Mouse (Mus musculus) CH12.LX (cell line): ENCODE results near the gene Bspry. TPM values are rescaled to one million over a fixed set of nuclear protein-coding genes. Genes with fewer than 3 reads are reported as not detected.

Experiments
- DNase-seq: peaks from one replicate; pipeline ENCODE4 v3.0.0-alpha.2; 2013; ENCODE audit errors: extremely low read depth
- H3K27ac ChIP-seq: 2 replicates; pipeline ENCODE4 v1.5.1; 2012; ENCODE audit warnings: low read depth, mild to moderate bottlenecking, control low read depth, moderate library complexity; ENCODE audit not compliant: insufficient read depth
- H3K27me3 ChIP-seq: replicated peaks from 2 replicates; pipeline ENCODE3; 2012; ENCODE audit warnings: inconsistent platforms
- H3K36me3 ChIP-seq, 2 experiments: replicated peaks in 1 of 2; 2 replicates each; pipeline versions ENCODE3 to v1.6.1; 2012; ENCODE audit warnings: inconsistent platforms in 1 of 2, low read length in 1 of 2, mild to moderate bottlenecking in 1 of 2, mixed read lengths in 1 of 2, moderate library complexity in 1 of 2; ENCODE audit not compliant: control insufficient read depth in 1 of 2, insufficient read depth in 1 of 2
- H3K4me1 ChIP-seq, 2 experiments: 2 replicates each; pipeline ENCODE4 v1.6.1; 2012; ENCODE audit warnings: inconsistent platforms in 1 of 2, moderate library complexity in 1 of 2; ENCODE audit not compliant: insufficient read depth in 2 of 2, control insufficient read depth in 1 of 2
- H3K4me2 ChIP-seq: 2 replicates; pipeline ENCODE4 v1.6.1; 2012; ENCODE audit warnings: low read depth, mild to moderate bottlenecking, control low read depth; ENCODE audit not compliant: poor library complexity, insufficient read depth, severe bottlenecking
- H3K4me3 ChIP-seq, 3 experiments: fragments of 150-350 bp in 1 of 3; sonication (generic) in 1 of 3; replicated peaks in 1 of 3; 2 replicates each; pipeline versions ENCODE3 to v1.5.1; 2011 to 2012; ENCODE audit warnings: low read depth in 2 of 3, low read length in 2 of 3, mild to moderate bottlenecking in 2 of 3, moderate library complexity in 2 of 3, control low read depth in 1 of 3, improper control_type of control experiment in 1 of 3, inconsistent platforms in 1 of 3, mixed read lengths in 1 of 3; ENCODE audit not compliant: poor library complexity in 1 of 3
- H3K79me2 ChIP-seq: replicated peaks from 2 replicates; pipeline ENCODE4 v1.6.1; 2012; ENCODE audit warnings: mild to moderate bottlenecking, moderate library complexity; ENCODE audit not compliant: control insufficient read depth, poor library complexity, insufficient read depth, severe bottlenecking; ENCODE audit errors: extremely low read depth
- H3K9ac ChIP-seq: 2 replicates; pipeline ENCODE4 v1.6.1; 2012; ENCODE audit warnings: low read depth, mild to moderate bottlenecking, control low read depth, moderate library complexity; ENCODE audit not compliant: insufficient read depth
- H3K9me3 ChIP-seq: replicated peaks from 2 replicates; pipeline ENCODE3; 2012; ENCODE audit warnings: low read length, inconsistent platforms, mixed read lengths
- CHD2 ChIP-seq: IDR thresholded peaks from 2 replicates; pipeline ENCODE4 v1.6.1; 2011; ENCODE audit warnings: low read length, improper control_type of control experiment
- E2F4 ChIP-seq: IDR thresholded peaks from 2 replicates; pipeline ENCODE4 v1.6.1; 2011; ENCODE audit warnings: low read depth, low read length, improper control_type of control experiment; ENCODE audit not compliant: insufficient replicate concordance
- ELF1 ChIP-seq: IDR thresholded peaks from 2 replicates; pipeline ENCODE4 v1.6.1; 2014; ENCODE audit warnings: low read depth, mild to moderate bottlenecking, inconsistent platforms, low read length, improper control_type of control experiment
- EP300 ChIP-seq: IDR thresholded peaks from 2 replicates; pipeline ENCODE4 v1.6.1; 2011; ENCODE audit warnings: low read length, improper control_type of control experiment
- HCFC1 ChIP-seq: IDR thresholded peaks from 2 replicates; pipeline ENCODE4 v1.6.1; 2012; ENCODE audit warnings: low read depth, mild to moderate bottlenecking, inconsistent platforms, low read length, improper control_type of control experiment
- JUN ChIP-seq: IDR thresholded peaks from 2 replicates; pipeline ENCODE4 v1.6.1; 2011; ENCODE audit warnings: low read depth, mild to moderate bottlenecking, low read length, improper control_type of control experiment, moderate library complexity; ENCODE audit not compliant: insufficient read depth
- JUND ChIP-seq: conservative IDR thresholded peaks from 2 replicates; pipeline ENCODE4 v1.6.1; 2011; ENCODE audit warnings: low read depth, low read length, improper control_type of control experiment
- KAT2A ChIP-seq: IDR thresholded peaks from 2 replicates; pipeline ENCODE4 v1.6.1; 2012; ENCODE audit warnings: low read length, improper control_type of control experiment, inconsistent platforms; ENCODE audit not compliant: insufficient replicate concordance
- MEF2A ChIP-seq: IDR thresholded peaks from 2 replicates; pipeline ENCODE4 v1.6.1; 2014; ENCODE audit warnings: low read depth, mild to moderate bottlenecking, inconsistent platforms, low read length, improper control_type of control experiment, borderline replicate concordance
- MYC ChIP-seq: IDR thresholded peaks from 2 replicates; pipeline ENCODE4 v1.6.1; 2011; ENCODE audit warnings: low read depth, mild to moderate bottlenecking, improper control_type of control experiment, low read length
- NRF1 ChIP-seq: IDR thresholded peaks from 2 replicates; pipeline ENCODE4 v1.6.1; 2014; ENCODE audit warnings: low read depth, mild to moderate bottlenecking, inconsistent platforms, low read length, improper control_type of control experiment, moderate library complexity
- PAX5 ChIP-seq: IDR thresholded peaks from 2 replicates; pipeline ENCODE4 v1.6.1; 2012; ENCODE audit warnings: low read length, inconsistent platforms, mixed read lengths
- POLR2A ChIP-seq: IDR thresholded peaks from 2 replicates; pipeline ENCODE4 v1.6.1; 2011; ENCODE audit warnings: low read depth, mild to moderate bottlenecking, improper control_type of control experiment, low read length
- RCOR1 ChIP-seq: conservative IDR thresholded peaks from 2 replicates; pipeline ENCODE4 v1.6.1; 2012; ENCODE audit warnings: low read depth, mild to moderate bottlenecking, inconsistent platforms, low read length, improper control_type of control experiment
- SIN3A ChIP-seq: IDR thresholded peaks from 2 replicates; pipeline ENCODE4 v1.6.1; 2012; ENCODE audit warnings: low read length, improper control_type of control experiment, inconsistent platforms
- TBP ChIP-seq: conservative IDR thresholded peaks from 2 replicates; pipeline ENCODE4 v1.6.1; 2011; ENCODE audit warnings: low read depth, low read length, improper control_type of control experiment
- TCF12 ChIP-seq: IDR thresholded peaks from 2 replicates; pipeline ENCODE4 v1.6.1; 2014; ENCODE audit warnings: low read depth, mild to moderate bottlenecking, inconsistent platforms, low read length, improper control_type of control experiment
- UBTF ChIP-seq: IDR thresholded peaks from 2 replicates; pipeline ENCODE4 v1.6.1; 2012; ENCODE audit warnings: low read depth, mild to moderate bottlenecking, inconsistent platforms, low read length, improper control_type of control experiment, moderate library complexity
- USF1 ChIP-seq: IDR thresholded peaks from 2 replicates; pipeline ENCODE4 v1.6.1; 2014; ENCODE audit warnings: low read depth, mild to moderate bottlenecking, inconsistent platforms, low read length, improper control_type of control experiment
- ZKSCAN1 ChIP-seq: IDR thresholded peaks from 2 replicates; pipeline ENCODE4 v1.6.1; 2012; ENCODE audit warnings: low read depth, inconsistent platforms, low read length, improper control_type of control experiment, borderline replicate concordance
- ZNF384 ChIP-seq: IDR thresholded peaks from 2 replicates; pipeline ENCODE4 v1.6.1; 2012; ENCODE audit warnings: low read depth, low read length, improper control_type of control experiment, inconsistent platforms
- dilution Hi-C: fragments of 300-500 bp; cut with MboI; formaldehyde crosslinking; loops from 2 replicates; pipeline ENCODE4 v1.14.3; 2020; ENCODE audit warnings: low sequenced_read_pairs; ENCODE audit not compliant: extremely low pct_unique_long_range_greater_than_20kb, extremely low pct_ligation_motif_present
- in situ Hi-C: fragments of 300-500 bp; cut with MboI; formaldehyde crosslinking; loops from 3 replicates; pipeline ENCODE4 v1.14.3; 2019; ENCODE audit warnings: low sequenced_read_pairs, low pct_ligation_motif_present, low pct_unique_long_range_greater_than_20kb, mixed read lengths
- polyA plus RNA-seq: library from polyadenylated mRNA; unstranded; fragments of >175 nt; gene quantifications from 2 replicates; pipeline ENCODE4 v1.2.1, GENCODE M21; 2012; ENCODE audit warnings: low read depth; ENCODE audit not compliant: insufficient read length
- total RNA-seq, 2 experiments: library from RNA; depleted of rRNA; stranded (reverse); fragments of 300-350 nt in 1 of 2; fragments of >200 nt in 1 of 2; gene quantifications; 2 replicates each; pipeline ENCODE4 v1.2.3; 2012 to 2014

Bspry gene
- total and polyA plus RNA-seq, 3 experiments: 0.86 to 1.2 (median 1.1) TPM

- dilution Hi-C loops: no loop called here
Measured at GRCm38 (mm10) chr4:62513998-62514506, 34.2 kb downstream of the Bspry start.

DNA sequence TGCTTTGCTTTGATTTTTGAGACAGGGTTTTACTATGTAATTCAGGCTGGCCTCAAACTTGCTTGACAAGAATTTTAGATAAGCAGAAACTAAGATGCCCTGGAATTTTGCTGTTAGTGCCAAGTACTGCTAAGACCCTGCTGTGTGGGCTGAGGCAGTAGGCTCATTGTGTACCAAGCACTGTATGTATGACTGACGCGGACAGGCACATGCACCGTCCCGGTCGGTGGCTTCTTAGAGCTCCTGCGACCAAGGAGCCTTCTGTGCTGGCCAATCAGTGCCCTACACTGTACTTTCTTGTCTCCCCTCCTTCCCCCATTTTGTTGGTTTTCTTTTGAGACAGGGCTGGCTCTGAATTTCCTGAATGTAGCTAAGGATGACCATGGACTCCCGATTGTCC is 35.1 kb downstream of the Bspry start:
- dilution Hi-C loops (no loop called here), in situ Hi-C loops (loop anchor here (10.0 kb wide), 1 partner anchor 170 kb away; no protein-coding TSS in a partner anchor)
- H3K27me3 ChIP-seq: no peaks in the 10 kb centered on the region
- no peaks in the 10 kb centered on the region; the same call in 1 of the 2 replicates for H3K79me2 ChIP-seq
- no peaks in the 10 kb centered on the region for H3K9me3 ChIP-seq
- TF ChIP-seq EP300 (no peak), MYC (no peak), TCF12 (no peak), SIN3A (no peak), HCFC1 (no peak)
- H3K27ac ChIP-seq: no peak overlapping the region
- DNase-seq: no peak
- no peak overlapping the region for H3K4me2 ChIP-seq
- no peak overlapping the region for H3K4me3 ChIP-seq
- H3K4me1 ChIP-seq: peaks cover 9 to 35% of the 10 kb centered on the region in 2 experiments
- no peak overlapping the region for H3K9ac ChIP-seq
- H3K36me3 ChIP-seq: peaks cover 41 to 59% of the 10 kb centered on the region in 2 experiments

More at GRCm38 (mm10) chr4:62513998-62514506, 34.2 kb downstream of the Bspry start:
- no peak for DNase-seq
- no peak overlapping the region for H3K9ac ChIP-seq
- peaks cover 9 to 31% of the 10 kb centered on the region in 2 experiments for H3K4me1 ChIP-seq
- H3K79me2 ChIP-seq: no peaks in the 10 kb centered on the region; the same call in 1 of the 2 replicates
- in situ Hi-C loops: loop anchor here (10.0 kb wide), 1 partner anchor 169 kb away; no protein-coding TSS in a partner anchor
- H3K27ac ChIP-seq: no peak overlapping the region
- H3K36me3 ChIP-seq: peaks cover 50 to 69% of the 10 kb centered on the region in 2 experiments
- H3K9me3 ChIP-seq: no peaks in the 10 kb centered on the region
- no peak overlapping the region for H3K4me2 ChIP-seq
- H3K4me3 ChIP-seq: no peak overlapping the region
- no peaks in the 10 kb centered on the region for H3K27me3 ChIP-seq
- TF ChIP-seq RCOR1 (no peak), ZKSCAN1 (no peak), JUND (no peak), EP300 (no peak), ELF1 (no peak), KAT2A (no peak), TBP (no peak), E2F4 (no peak)

GRCm38 (mm10) chr4:62515490-62515889 is 35.6 kb downstream of the Bspry start:
- no peak overlapping the region for H3K4me3 ChIP-seq
- H3K27me3 ChIP-seq: no peaks in the 10 kb centered on the region
- no peaks in the 10 kb centered on the region; the same call in 1 of the 2 replicates for H3K79me2 ChIP-seq
- no peak for DNase-seq
- in situ Hi-C loops: loop anchor here (10.0 kb wide), 1 partner anchor 171 kb away; no protein-coding TSS in a partner anchor
- H3K9ac ChIP-seq: no peak overlapping the region
- no peaks in the 10 kb centered on the region for H3K9me3 ChIP-seq
- peaks cover 36 to 54% of the 10 kb centered on the region in 2 experiments for H3K36me3 ChIP-seq
- no peak overlapping the region for H3K27ac ChIP-seq
- no peak for TF ChIP-seq MEF2A
- TF ChIP-seq ZKSCAN1: no peak
- no peak for TF ChIP-seq POLR2A
- no peak for TF ChIP-seq USF1
- TF ChIP-seq E2F4: no peak
- no peak for TF ChIP-seq ZNF384
- TF ChIP-seq UBTF: no peak
- TF ChIP-seq CHD2: no peak
- no peak for TF ChIP-seq JUN
- TF ChIP-seq ELF1: no peak
- TF ChIP-seq MYC: no peak
- no peak for TF ChIP-seq PAX5
- TF ChIP-seq NRF1: no peak
- H3K4me2 ChIP-seq: no peak overlapping the region
- H3K4me1 ChIP-seq: peaks cover 9 to 36% of the 10 kb centered on the region in 2 experiments
- dilution Hi-C loops: no loop called here
